ENCODE assay signal across 32 mouse cellular contexts in the genomic region with DNA sequence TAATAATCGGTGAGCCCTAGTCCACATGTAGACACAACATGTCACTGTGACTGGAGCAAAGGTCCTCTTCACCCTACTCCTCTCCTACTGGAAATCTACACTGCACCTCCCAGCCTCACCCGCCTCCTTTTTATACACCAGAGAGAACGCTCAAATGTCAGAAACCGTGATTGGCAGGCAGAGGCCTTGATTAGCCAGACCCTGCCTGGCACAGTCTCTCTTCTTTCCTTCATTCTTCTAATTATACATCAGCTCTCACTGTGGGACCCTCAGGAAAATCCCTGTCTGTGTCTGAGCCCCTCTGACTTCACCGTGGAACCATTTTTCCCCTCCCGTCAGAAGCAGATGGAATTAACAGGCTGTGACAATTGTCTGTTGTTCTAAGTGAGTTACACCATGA.
DNase-seq lines count a peak whose midpoint lies in the region; ATAC-seq lines count a peak whose summit lies in the region.
"Had no signal": no experiment of that assay in that cellular context is flagged by ENCODE, and none has a peak within 500 bp of the region (broad histone marks: within the 10 kb centered on the region; RNA-seq: fewer than 3 reads in every experiment).

No protein-coding gene starts in this region.

- no peaks in the 10 kb centered on the region for H3K4me1 ChIP-seq in forebrain, embryonic 14.5 days (ENCODE audit: control insufficient read depth, insufficient read depth, low read length)
- H3K4me1 ChIP-seq in forebrain, embryonic 11.5 days (replicated peaks; ENCODE audit: control insufficient read depth, insufficient read depth, low read length) = no peaks in the 10 kb centered on the region
- no peaks in the 10 kb centered on the region for H3K4me1 ChIP-seq in midbrain, embryonic 11.5 days (ENCODE audit: control insufficient read depth, insufficient read depth, low read length)
- no peaks in the 10 kb centered on the region for H3K4me1 ChIP-seq in midbrain, embryonic 14.5 days (ENCODE audit: control insufficient read depth, insufficient read depth, low read length)
- peaks cover 11% of the 10 kb centered on the region for H3K4me1 ChIP-seq in forebrain, embryonic 16.5 days (replicated peaks; ENCODE audit: control insufficient read depth, insufficient read depth, low read length)

- 48% methylated on average over 6 of the region's 6 CpGs for whole genome bisulfite sequencing in forebrain, embryonic 14.5 days
- WGBS in forebrain, embryonic 11.5 days = 82% methylated on average over 6 of the region's 6 CpGs
- 82% methylated on average over 6 of the region's 6 CpGs for WGBS in midbrain, embryonic 11.5 days
- 63% methylated on average over 6 of the region's 6 CpGs for WGBS in midbrain, embryonic 14.5 days
- WGBS in forebrain, embryonic 16.5 days = 35% methylated on average over 6 of the region's 6 CpGs

- H3K36me3 ChIP-seq in forebrain, embryonic 14.5 days (ENCODE audit: control insufficient read depth, insufficient read depth, low read length) = no peaks in the 10 kb centered on the region
- H3K36me3 ChIP-seq in forebrain, embryonic 11.5 days (ENCODE audit: control insufficient read depth, insufficient read depth, low read length) = no peaks in the 10 kb centered on the region
- no peaks in the 10 kb centered on the region for H3K36me3 ChIP-seq in midbrain, embryonic 11.5 days (ENCODE audit: control insufficient read depth, insufficient read depth, low read length)
- H3K36me3 ChIP-seq in midbrain, embryonic 14.5 days (ENCODE audit: control insufficient read depth, insufficient read depth, low read length) = no peaks in the 10 kb centered on the region
- H3K36me3 ChIP-seq in forebrain, embryonic 16.5 days (ENCODE audit: control insufficient read depth, insufficient read depth) = no peaks in the 10 kb centered on the region
- H3K36me3 ChIP-seq: embryonic facial prominence, embryonic 10.5 days; embryonic facial prominence, embryonic 13.5 days; G1E; heart, embryonic 10.5 days; heart, embryonic 13.5 days had no signal

- no peaks in the 10 kb centered on the region for H3K27me3 ChIP-seq in forebrain, embryonic 14.5 days (replicated peaks; ENCODE audit: control insufficient read depth, insufficient read depth, low read length)
- no peaks in the 10 kb centered on the region for H3K27me3 ChIP-seq in forebrain, embryonic 11.5 days (ENCODE audit: control insufficient read depth, insufficient read depth, low read length)
- H3K27me3 ChIP-seq in midbrain, embryonic 11.5 days (ENCODE audit: control insufficient read depth, insufficient read depth, low read length) = no peaks in the 10 kb centered on the region
- no peaks in the 10 kb centered on the region for H3K27me3 ChIP-seq in midbrain, embryonic 14.5 days (ENCODE audit: control insufficient read depth, insufficient read depth, low read length)
- H3K27me3 ChIP-seq in forebrain, embryonic 16.5 days (replicated peaks; ENCODE audit: control insufficient read depth, insufficient read depth, low read length) = no peaks in the 10 kb centered on the region
- H3K27me3 ChIP-seq: CH12.LX; embryonic facial prominence, embryonic 13.5 days; heart, embryonic 13.5 days; Patski had no signal

- H3K4me2 ChIP-seq in forebrain, embryonic 14.5 days (ENCODE audit: low read length) = no peak overlapping the region
- no peak overlapping the region for H3K4me2 ChIP-seq in forebrain, embryonic 11.5 days (ENCODE audit: low read depth, low read length, severe bottlenecking)
- no peak overlapping the region for H3K4me2 ChIP-seq in midbrain, embryonic 11.5 days
- no peak overlapping the region for H3K4me2 ChIP-seq in midbrain, embryonic 14.5 days (ENCODE audit: low read length)
- H3K4me2 ChIP-seq in forebrain, embryonic 16.5 days (ENCODE audit: low read length) = no peak overlapping the region
- H3K4me2 ChIP-seq: embryonic facial prominence, embryonic 13.5 days; heart, embryonic 13.5 days; hindbrain, embryonic 14.5 days had no signal

- no peak overlapping the region for H3K4me3 ChIP-seq in forebrain, embryonic 14.5 days (ENCODE audit: low read depth, low read length)
- H3K4me3 ChIP-seq in forebrain, embryonic 11.5 days (ENCODE audit: low read depth, low read length) = no peak overlapping the region
- no peak overlapping the region for H3K4me3 ChIP-seq in midbrain, embryonic 11.5 days (ENCODE audit: low read depth, low read length)
- H3K4me3 ChIP-seq in midbrain, embryonic 14.5 days (replicated peaks; ENCODE audit: low read depth, low read length) = no peak overlapping the region
- no peak overlapping the region for H3K4me3 ChIP-seq in forebrain, embryonic 16.5 days (replicated peaks; ENCODE audit: low read length)
- H3K4me3 ChIP-seq: embryonic facial prominence, embryonic 10.5 days; embryonic facial prominence, embryonic 13.5 days; erythroblast, embryonic 14.5 days; gastrocnemius, adult 2 months; heart, embryonic 10.5 days; heart, embryonic 13.5 days had no signal

- no peak overlapping the region for H3K27ac ChIP-seq in forebrain, embryonic 14.5 days (ENCODE audit: low read depth, low read length)
- H3K27ac ChIP-seq in forebrain, embryonic 11.5 days (ENCODE audit: low read depth, low read length) = no peak overlapping the region
- no peak overlapping the region for H3K27ac ChIP-seq in midbrain, embryonic 11.5 days (ENCODE audit: low read depth, low read length)
- H3K27ac ChIP-seq in midbrain, embryonic 14.5 days (replicated peaks; ENCODE audit: low read depth, low read length) = no peak overlapping the region
- H3K27ac ChIP-seq in forebrain, embryonic 16.5 days (ENCODE audit: low read length) = no peak overlapping the region
- H3K27ac ChIP-seq: embryonic facial prominence, embryonic 10.5 days; embryonic facial prominence, embryonic 13.5 days; gastrocnemius, adult 2 months; heart, embryonic 10.5 days; heart, embryonic 13.5 days; hindbrain, embryonic 14.5 days; hindbrain, postnatal 0 days had no signal

- H3K9me3 ChIP-seq in forebrain, embryonic 14.5 days (replicated peaks; ENCODE audit: control insufficient read depth, low read length) = no peaks in the 10 kb centered on the region
- H3K9me3 ChIP-seq in forebrain, embryonic 11.5 days (ENCODE audit: control insufficient read depth, low read length) = no peaks in the 10 kb centered on the region
- no peaks in the 10 kb centered on the region for H3K9me3 ChIP-seq in midbrain, embryonic 11.5 days (ENCODE audit: control insufficient read depth, low read length)
- H3K9me3 ChIP-seq in midbrain, embryonic 14.5 days (ENCODE audit: control insufficient read depth, low read length) = no peaks in the 10 kb centered on the region
- H3K9me3 ChIP-seq in forebrain, embryonic 16.5 days (ENCODE audit: control insufficient read depth, low read length) = no peaks in the 10 kb centered on the region
- H3K9me3 ChIP-seq: embryonic facial prominence, embryonic 10.5 days; embryonic facial prominence, embryonic 13.5 days; heart, embryonic 10.5 days; heart, embryonic 13.5 days had no signal

- ATAC-seq in forebrain, embryonic 14.5 days = peak; percentile 73
- no peak for ATAC-seq in forebrain, embryonic 11.5 days (replicated peaks; ENCODE audit: low FRiP score)
- no peak for ATAC-seq in midbrain, embryonic 11.5 days (ENCODE audit: low FRiP score)
- ATAC-seq in midbrain, embryonic 14.5 days (ENCODE audit: low FRiP score, low TSS enrichment) = no peak
- peak; percentile 76 for ATAC-seq in forebrain, embryonic 16.5 days
- ATAC-seq: hindbrain, postnatal 0 days; inflammation-experienced regulatory T-cells, adult 6 months; intestine, embryonic 16.5 days; Patski had no signal

- no peak overlapping the region for H3K9ac ChIP-seq in forebrain, embryonic 14.5 days (ENCODE audit: low read length)
- H3K9ac ChIP-seq in forebrain, embryonic 11.5 days (ENCODE audit: low read length) = no peak overlapping the region
- H3K9ac ChIP-seq in midbrain, embryonic 11.5 days (ENCODE audit: low read length) = no peak overlapping the region
- no peak overlapping the region for H3K9ac ChIP-seq in midbrain, embryonic 14.5 days (replicated peaks; ENCODE audit: low read length)
- no peak overlapping the region for H3K9ac ChIP-seq in forebrain, embryonic 16.5 days (replicated peaks; ENCODE audit: low read depth, low read length)
- H3K9ac ChIP-seq: embryonic facial prominence, embryonic 13.5 days; heart, embryonic 13.5 days; hindbrain, embryonic 14.5 days had no signal

- intact Hi-C loops in left cerebral cortex, postnatal 14 days (cut with DNase I) = loop anchor here (2.0 kb wide), 1 partner anchor 17 kb away; no protein-coding TSS in a partner anchor

- DNase-seq in forebrain, embryonic 14.5 days (ENCODE audit: low spot score) = peak; percentile 42
- DNase-seq in forebrain, embryonic 11.5 days (ENCODE audit: low spot score) = no peak
- peak; percentile 26 for DNase-seq in midbrain, embryonic 11.5 days (ENCODE audit: low spot score, missing footprints)
- DNase-seq in midbrain, embryonic 14.5 days = no peak
- DNase-seq in left cerebral cortex, postnatal 14 days (ENCODE audit: low spot score in 2 of 2) = no peak
- DNase-seq: adrenal gland, postnatal 10 days; adrenal gland, postnatal 36 days; B cell, adult 2 months; cerebellum, adult 11-12 months; cerebellum, adult 8-10 months; cerebellum, postnatal 10 days; cerebellum, postnatal 36 days; embryo, embryonic 11 days; gastrocnemius, adult 2 months; gastrocnemius, postnatal 14 days; heart, adult 18-20 months; heart, postnatal 14 days; heart, postnatal 4 days; kidney, adult 2 months had no signal

Comparison
In these comparisons a context has a peak if more than half of its experiments do, and no peak if none do; other contexts are left out.
1. ATAC-seq: peak in forebrain, embryonic 14.5 days (single experiment) and forebrain, embryonic 16.5 days (single experiment); none in forebrain, embryonic 11.5 days (single experiment), midbrain, embryonic 11.5 days (single experiment) and midbrain, embryonic 14.5 days (single experiment).
2. DNase-seq: peak in forebrain, embryonic 14.5 days (single experiment) and midbrain, embryonic 11.5 days (single experiment); none in forebrain, embryonic 11.5 days (single experiment), midbrain, embryonic 14.5 days (single experiment) and left cerebral cortex, postnatal 14 days (0 of 2).